Mouse (Mus musculus): ENCODE measurements at regions not wholly inside any gene's neighbourhood (a gene's known extent, or its start where the extent isn't known, plus 50 kb on each side); places are given as distances from the start of the nearest gene placed in this dataset.
A peak's percentile ranks its signal among the peaks of the same experiment; 100 is the strongest.

DNA sequence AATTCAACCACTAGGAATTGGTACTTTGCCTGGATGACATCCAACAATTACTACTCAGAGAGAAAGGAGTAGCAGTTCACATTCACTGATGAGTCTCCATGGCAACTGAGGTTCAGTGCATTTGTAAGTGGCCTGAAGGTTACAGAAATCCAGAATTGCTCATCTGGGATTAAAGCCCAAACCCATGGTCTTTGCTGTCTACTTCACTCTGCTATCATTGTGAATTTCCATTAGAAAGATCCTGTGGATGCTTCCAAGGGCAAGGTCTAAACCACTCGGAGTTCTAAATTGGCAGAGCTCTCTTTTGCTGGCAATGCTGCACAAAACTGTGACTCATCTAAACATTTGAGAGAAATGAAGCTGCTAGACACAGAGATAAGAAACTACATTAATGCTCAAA is 319.9 kb upstream of the Tbl1x start:
- DNase-seq (ENCODE audit: low spot score in 2 of 2), result peak in 1 of 2 experiments; percentile 4
- intact Hi-C loops (cut with DNase I), result no loop called here

- intact Hi-C loops (cut with DNase I), result no loop called here
Measured at GRCm38 (mm10) chrX:77208726-77209125, 302.1 kb upstream of the Tbl1x start.

DNA sequence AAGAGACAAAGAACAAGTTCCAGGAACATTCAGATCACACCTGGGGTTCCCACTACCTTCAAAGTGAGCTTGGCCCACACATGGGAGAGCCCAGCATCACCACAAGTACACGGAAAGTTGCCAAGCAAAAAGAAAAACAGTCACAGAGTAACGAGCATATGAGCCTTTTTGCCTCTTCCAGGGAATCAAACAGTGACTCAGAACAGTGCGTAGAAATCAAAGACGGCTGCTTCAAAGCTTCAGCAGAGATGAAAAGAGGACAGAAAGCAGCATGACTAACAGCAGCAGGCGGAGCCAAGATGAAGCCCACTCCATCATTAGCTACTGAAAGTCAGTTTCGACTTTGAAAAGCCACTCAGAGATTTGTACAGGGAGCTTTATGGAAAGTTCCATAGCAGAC is 291.5 kb upstream of the Tbl1x start:
- DNase-seq (ENCODE audit: low spot score in 2 of 2), result peak; percentile 3 to 5
- intact Hi-C loops (cut with DNase I), result no loop called here

More at GRCm38 (mm10) chrX:77208726-77209125, 302.1 kb upstream of the Tbl1x start:
- DNase-seq (ENCODE audit: low spot score in 2 of 2), result no peak
